ENCODE assay signal across 9 mouse cellular contexts in the genomic region with DNA sequence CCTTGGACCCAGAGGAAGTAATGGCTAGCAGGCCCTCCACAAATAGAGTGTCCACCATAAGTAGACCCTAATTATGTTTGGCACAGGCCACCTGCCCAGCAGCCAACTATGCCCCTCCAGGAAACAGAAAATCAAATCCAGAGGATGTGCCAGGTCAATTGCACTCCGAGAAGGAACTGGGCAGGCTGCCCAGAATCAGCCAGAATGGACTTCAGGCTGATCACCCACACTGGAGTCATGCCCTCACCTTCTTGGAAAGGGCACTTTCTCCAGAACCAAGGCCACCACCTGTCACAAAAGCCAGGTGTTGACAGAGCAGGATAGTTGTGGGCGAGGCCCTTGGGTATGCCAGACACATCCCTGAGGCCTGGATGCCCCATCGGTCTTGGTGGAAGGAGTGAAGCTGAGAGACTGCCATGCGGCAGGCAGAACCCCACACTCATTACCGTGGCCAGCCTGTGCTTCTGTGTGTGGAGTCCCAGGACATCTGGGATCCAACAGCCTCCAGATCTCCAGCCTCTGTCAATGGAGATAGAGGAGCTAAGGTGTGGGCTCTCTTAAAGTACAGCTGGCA.
DNase-seq lines count a peak whose midpoint lies in the region; ATAC-seq lines count a peak whose summit lies in the region.
"Had no signal": no experiment of that assay in that cellular context is flagged by ENCODE, and none has a peak within 500 bp of the region (broad histone marks: within the 10 kb centered on the region; RNA-seq: fewer than 3 reads in every experiment).

No protein-coding gene starts in this region.

- no peak overlapping the region for H3K4me2 ChIP-seq in midbrain, embryonic 14.5 days (ENCODE audit: low read length)
- H3K4me2 ChIP-seq in midbrain, embryonic 13.5 days (replicated peaks): no peak overlapping the region
- no peak overlapping the region for H3K4me2 ChIP-seq in forebrain, embryonic 13.5 days

- WGBS in midbrain, embryonic 14.5 days: 74% methylated on average over 5 of the region's 5 CpGs
- 87% methylated on average over 5 of the region's 5 CpGs for WGBS in midbrain, embryonic 13.5 days
- WGBS in forebrain, embryonic 13.5 days: 74% methylated on average over 5 of the region's 5 CpGs

- no peak overlapping the region for H3K9ac ChIP-seq in midbrain, embryonic 14.5 days (replicated peaks; ENCODE audit: low read length)
- H3K9ac ChIP-seq in midbrain, embryonic 13.5 days (replicated peaks): no peak overlapping the region
- no peak overlapping the region for H3K9ac ChIP-seq in forebrain, embryonic 13.5 days

- H3K9me3 ChIP-seq in midbrain, embryonic 14.5 days (ENCODE audit: control insufficient read depth, low read length): no peaks in the 10 kb centered on the region
- H3K9me3 ChIP-seq in midbrain, embryonic 13.5 days: no peaks in the 10 kb centered on the region
- no peaks in the 10 kb centered on the region for H3K9me3 ChIP-seq in forebrain, embryonic 13.5 days (replicated peaks)

- no peaks in the 10 kb centered on the region for H3K4me1 ChIP-seq in midbrain, embryonic 14.5 days (ENCODE audit: control insufficient read depth, insufficient read depth, low read length)
- H3K4me1 ChIP-seq in midbrain, embryonic 13.5 days (replicated peaks): no peaks in the 10 kb centered on the region
- H3K4me1 ChIP-seq in forebrain, embryonic 13.5 days: no peaks in the 10 kb centered on the region

- peak; percentile 31 for DNase-seq in gastrocnemius, adult 18-20 months (ENCODE audit: low spot score)
- DNase-seq in gastrocnemius, postnatal 25 days: no peak
- peak; percentile 16 for DNase-seq in midbrain, embryonic 14.5 days
- peak; percentile 59 to 63 for DNase-seq in heart, postnatal 36 days
- peak; percentile 69 to 81 for DNase-seq in lung, postnatal 4 days
- no peak for DNase-seq in natural killer cell, adult 2 months (ENCODE audit: low spot score in 2 of 2)
- DNase-seq: thymus, postnatal 25 days had no signal

- H3K27me3 ChIP-seq in midbrain, embryonic 14.5 days (ENCODE audit: control insufficient read depth, insufficient read depth, low read length): no peaks in the 10 kb centered on the region
- no peaks in the 10 kb centered on the region for H3K27me3 ChIP-seq in midbrain, embryonic 13.5 days
- no peaks in the 10 kb centered on the region for H3K27me3 ChIP-seq in forebrain, embryonic 13.5 days

- no peak overlapping the region for H3K4me3 ChIP-seq in midbrain, embryonic 14.5 days (replicated peaks; ENCODE audit: low read depth, low read length)
- no peak overlapping the region for H3K4me3 ChIP-seq in midbrain, embryonic 13.5 days (replicated peaks)
- H3K4me3 ChIP-seq in forebrain, embryonic 13.5 days: no peak overlapping the region

- intact Hi-C loops in heart, postnatal 36 days (cut with DNase I): no loop called here

- no peak for ATAC-seq in midbrain, embryonic 14.5 days (ENCODE audit: low FRiP score, low TSS enrichment)
- no peak for ATAC-seq in midbrain, embryonic 13.5 days
- ATAC-seq in forebrain, embryonic 13.5 days: no peak

- H3K36me3 ChIP-seq in midbrain, embryonic 14.5 days (ENCODE audit: control insufficient read depth, insufficient read depth, low read length): no peaks in the 10 kb centered on the region
- H3K36me3 ChIP-seq in midbrain, embryonic 13.5 days: no peaks in the 10 kb centered on the region
- no peaks in the 10 kb centered on the region for H3K36me3 ChIP-seq in forebrain, embryonic 13.5 days (ENCODE audit: poor library complexity, severe bottlenecking)

- H3K27ac ChIP-seq in midbrain, embryonic 14.5 days (replicated peaks; ENCODE audit: low read depth, low read length): no peak overlapping the region
- no peak overlapping the region for H3K27ac ChIP-seq in midbrain, embryonic 13.5 days
- no peak overlapping the region for H3K27ac ChIP-seq in forebrain, embryonic 13.5 days

Comparison
In these comparisons a context has a peak if more than half of its experiments do, and no peak if none do; other contexts are left out.
1. DNase-seq: peak in gastrocnemius, adult 18-20 months (single experiment), midbrain, embryonic 14.5 days (single experiment), heart, postnatal 36 days (2 of 2) and lung, postnatal 4 days (2 of 2); none in gastrocnemius, postnatal 25 days (single experiment) and natural killer cell, adult 2 months (0 of 2).